17 mouse cellular contexts compared by ENCODE assay signal in genomic region chr7:17087731-17088130, GRCm38 (mm10). TPM values are rescaled to one million over a fixed set of nuclear protein-coding genes. Genes with fewer than 3 reads are reported as not detected.
DNase-seq lines count a peak whose midpoint lies in the region; ATAC-seq lines count a peak whose summit lies in the region.
"Had no signal": no experiment of that assay in that cellular context is flagged by ENCODE, and none has a peak within 500 bp of the region (broad histone marks: within the 10 kb centered on the region; RNA-seq: fewer than 3 reads in every experiment).

No protein-coding gene starts in this region.

- no peak for ATAC-seq in limb, embryonic 11.5 days (ENCODE audit: insufficient number of reproducible peaks, low FRiP score, low TSS enrichment, low read depth)
- no peak for ATAC-seq in forebrain, embryonic 16.5 days
- ATAC-seq: forebrain, embryonic 13.5 days; hindbrain, postnatal 0 days had no signal

- 78% methylated on average over 3 of the region's 3 CpGs for WGBS in limb, embryonic 11.5 days
- 82% methylated on average over 3 of the region's 3 CpGs for WGBS in limb, embryonic 10.5 days
- WGBS in forebrain, embryonic 16.5 days: 87% methylated on average over 3 of the region's 3 CpGs

- H3K4me1 ChIP-seq in limb, embryonic 11.5 days (ENCODE audit: control insufficient read depth, insufficient read depth, low read length): no peaks in the 10 kb centered on the region
- no peaks in the 10 kb centered on the region for H3K4me1 ChIP-seq in limb, embryonic 10.5 days
- H3K4me1 ChIP-seq in forebrain, embryonic 16.5 days (replicated peaks; ENCODE audit: control insufficient read depth, insufficient read depth, low read length): no peaks in the 10 kb centered on the region
- H3K4me1 ChIP-seq: embryonic facial prominence, embryonic 10.5 days; forebrain, embryonic 13.5 days; hindbrain, embryonic 12.5 days had no signal

- H3K9ac ChIP-seq in limb, embryonic 11.5 days (ENCODE audit: low read length): no peak overlapping the region
- H3K9ac ChIP-seq in forebrain, embryonic 16.5 days (replicated peaks; ENCODE audit: low read depth, low read length): no peak overlapping the region
- H3K9ac ChIP-seq: forebrain, embryonic 13.5 days; hindbrain, embryonic 12.5 days had no signal

- H3K9me3 ChIP-seq in limb, embryonic 11.5 days (ENCODE audit: control insufficient read depth, low read length): no peaks in the 10 kb centered on the region
- no peaks in the 10 kb centered on the region for H3K9me3 ChIP-seq in limb, embryonic 10.5 days (replicated peaks)
- no peaks in the 10 kb centered on the region for H3K9me3 ChIP-seq in forebrain, embryonic 16.5 days (ENCODE audit: control insufficient read depth, low read length)
- H3K9me3 ChIP-seq: forebrain, embryonic 13.5 days had no signal

- H3K27me3 ChIP-seq in limb, embryonic 11.5 days (ENCODE audit: control insufficient read depth, insufficient read depth, low read length): no peaks in the 10 kb centered on the region
- no peaks in the 10 kb centered on the region for H3K27me3 ChIP-seq in limb, embryonic 10.5 days (ENCODE audit: low read depth, poor library complexity, severe bottlenecking)
- no peaks in the 10 kb centered on the region for H3K27me3 ChIP-seq in forebrain, embryonic 16.5 days (replicated peaks; ENCODE audit: control insufficient read depth, insufficient read depth, low read length)
- H3K27me3 ChIP-seq: forebrain, embryonic 13.5 days had no signal

- H3K27ac ChIP-seq in limb, embryonic 11.5 days (replicated peaks; ENCODE audit: low read depth, low read length): no peak overlapping the region
- no peak overlapping the region for H3K27ac ChIP-seq in limb, embryonic 10.5 days
- H3K27ac ChIP-seq in forebrain, embryonic 16.5 days (ENCODE audit: low read length): no peak overlapping the region
- H3K27ac ChIP-seq: embryonic facial prominence, embryonic 10.5 days; forebrain, embryonic 13.5 days; gastrocnemius, adult 2 months; hindbrain, embryonic 12.5 days; hindbrain, postnatal 0 days had no signal

- no peak overlapping the region for H3K4me3 ChIP-seq in limb, embryonic 11.5 days (ENCODE audit: low read depth, low read length)
- no peak overlapping the region for H3K4me3 ChIP-seq in limb, embryonic 10.5 days
- no peak overlapping the region for H3K4me3 ChIP-seq in forebrain, embryonic 16.5 days (replicated peaks; ENCODE audit: low read length)
- H3K4me3 ChIP-seq: embryonic facial prominence, embryonic 10.5 days; forebrain, embryonic 13.5 days; gastrocnemius, adult 2 months; hindbrain, embryonic 12.5 days had no signal

- DNase-seq in adrenal gland, adult 8-10 months: peak; percentile 30
- no peak for DNase-seq in adrenal gland, adult 18-20 months (ENCODE audit: low spot score in 2 of 2)
- DNase-seq in limb, embryonic 11.5 days (ENCODE audit: low spot score): peak; percentile 6
- DNase-seq in limb, embryonic 10.5 days (ENCODE audit: low spot score): no peak
- peak; percentile 27 for DNase-seq in adrenal gland, postnatal 14 days
- DNase-seq: cerebellum, adult 11 months; gastrocnemius, adult 2 months; gastrocnemius, postnatal 25 days; heart, postnatal 10 days; heart, postnatal 4 days; kidney, adult 11 months had no signal

- no peak overlapping the region for H3K4me2 ChIP-seq in limb, embryonic 11.5 days (ENCODE audit: low read depth, severe bottlenecking)
- no peak overlapping the region for H3K4me2 ChIP-seq in forebrain, embryonic 16.5 days (ENCODE audit: low read length)
- H3K4me2 ChIP-seq: forebrain, embryonic 13.5 days; hindbrain, embryonic 12.5 days had no signal

- no peaks in the 10 kb centered on the region for H3K36me3 ChIP-seq in limb, embryonic 11.5 days (ENCODE audit: control insufficient read depth, insufficient read depth, low read length)
- no peaks in the 10 kb centered on the region for H3K36me3 ChIP-seq in limb, embryonic 10.5 days
- H3K36me3 ChIP-seq in forebrain, embryonic 16.5 days (ENCODE audit: control insufficient read depth, insufficient read depth): no peaks in the 10 kb centered on the region
- H3K36me3 ChIP-seq: embryonic facial prominence, embryonic 10.5 days; hindbrain, embryonic 12.5 days had no signal

RNA-seq across cellular contexts. Expression of gene Psg16, which starts 13.9 kb away (rescaled TPM):
- total RNA-seq in adrenal gland, adult 8-10 months (2022): under 1 TPM; 0.10 to 0.51 (median 0.43) TPM
- total RNA-seq in adrenal gland, adult 18-20 months (2021): under 1 TPM; 0.32 to 0.33 TPM
- polyA plus RNA-seq in limb, embryonic 11.5 days (2014; fragmentation: Nextera tagmentation; extraction: Ambion mirVana): 0.12 and 0.24 TPM in 2 replicates
- polyA plus RNA-seq in limb, embryonic 10.5 days (2016; fragmentation: Nextera tagmentation; extraction: Ambion mirVana): 0.05 and 0.06 TPM in 2 replicates
- 0.23 and 0.33 TPM in 2 replicates for total RNA-seq in adrenal gland, postnatal 14 days (2021)
- 2.2 and 3.4 TPM in 2 replicates for polyA plus RNA-seq in forebrain, embryonic 16.5 days (2015; fragmentation: Nextera tagmentation; extraction: Ambion mirVana)
- total RNA-seq: CH12.LX had no signal

RNA-seq across cellular contexts. Expression of gene Hif3a, which starts 25.5 kb away (rescaled TPM):
- 1 to 10 TPM; 2.1 to 5.4 (median 3.7) TPM for total RNA-seq in adrenal gland, adult 8-10 months (2022)
- 1 to 10 TPM; 3.4 to 4.3 TPM for total RNA-seq in adrenal gland, adult 18-20 months (2021)
- polyA plus RNA-seq in limb, embryonic 11.5 days (2014; fragmentation: Nextera tagmentation; extraction: Ambion mirVana): 8.9 and 9.6 TPM in 2 replicates
- 5.9 and 7.4 TPM in 2 replicates for polyA plus RNA-seq in limb, embryonic 10.5 days (2016; fragmentation: Nextera tagmentation; extraction: Ambion mirVana)
- total RNA-seq in adrenal gland, postnatal 14 days (2021): 5.3 and 7.8 TPM in 2 replicates
- 4.4 TPM in 2 replicates for polyA plus RNA-seq in forebrain, embryonic 16.5 days (2015; fragmentation: Nextera tagmentation; extraction: Ambion mirVana)

Comparison
In these comparisons a context has a peak if more than half of its experiments do, and no peak if none do; other contexts are left out.
1. DNase-seq: peak in adrenal gland, adult 8-10 months (single experiment), limb, embryonic 11.5 days (single experiment) and adrenal gland, postnatal 14 days (single experiment); none in adrenal gland, adult 18-20 months (0 of 2) and limb, embryonic 10.5 days (single experiment).